Mouse (Mus musculus) thymus, postnatal 14 days (tissue): ENCODE data around the gene Acyp1.
"Not testable (repeated sequence)": the region's sequence is repeated elsewhere in the genome, so short reads cannot be mapped to it uniquely, and the experiment has no call there.

Experiments used
- DNase-seq: peaks from one replicate; pipeline ENCODE4 v3.0.0; 2021

Gene Acyp1

DNA sequence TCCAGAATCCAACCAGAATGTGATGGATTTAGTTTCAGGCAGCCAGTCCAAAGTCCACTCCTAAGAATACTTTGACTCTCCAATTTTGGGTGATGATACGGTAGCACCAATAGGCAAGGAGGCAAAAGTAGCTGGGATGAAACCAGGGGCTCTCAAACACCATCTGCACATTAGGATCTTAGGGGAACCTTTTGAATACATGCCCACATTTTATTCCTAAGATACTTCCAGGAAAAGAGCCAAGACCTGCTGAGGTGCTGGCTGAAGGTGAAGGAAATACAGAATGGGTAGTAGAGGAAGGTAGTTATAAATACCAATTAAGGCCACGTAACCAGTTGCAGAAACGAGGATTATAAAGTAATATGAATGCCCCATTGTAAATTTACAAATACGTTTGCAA, 6.5 kb downstream of the Acyp1 start:
- not testable (repeated sequence) for DNase-seq

DNA sequence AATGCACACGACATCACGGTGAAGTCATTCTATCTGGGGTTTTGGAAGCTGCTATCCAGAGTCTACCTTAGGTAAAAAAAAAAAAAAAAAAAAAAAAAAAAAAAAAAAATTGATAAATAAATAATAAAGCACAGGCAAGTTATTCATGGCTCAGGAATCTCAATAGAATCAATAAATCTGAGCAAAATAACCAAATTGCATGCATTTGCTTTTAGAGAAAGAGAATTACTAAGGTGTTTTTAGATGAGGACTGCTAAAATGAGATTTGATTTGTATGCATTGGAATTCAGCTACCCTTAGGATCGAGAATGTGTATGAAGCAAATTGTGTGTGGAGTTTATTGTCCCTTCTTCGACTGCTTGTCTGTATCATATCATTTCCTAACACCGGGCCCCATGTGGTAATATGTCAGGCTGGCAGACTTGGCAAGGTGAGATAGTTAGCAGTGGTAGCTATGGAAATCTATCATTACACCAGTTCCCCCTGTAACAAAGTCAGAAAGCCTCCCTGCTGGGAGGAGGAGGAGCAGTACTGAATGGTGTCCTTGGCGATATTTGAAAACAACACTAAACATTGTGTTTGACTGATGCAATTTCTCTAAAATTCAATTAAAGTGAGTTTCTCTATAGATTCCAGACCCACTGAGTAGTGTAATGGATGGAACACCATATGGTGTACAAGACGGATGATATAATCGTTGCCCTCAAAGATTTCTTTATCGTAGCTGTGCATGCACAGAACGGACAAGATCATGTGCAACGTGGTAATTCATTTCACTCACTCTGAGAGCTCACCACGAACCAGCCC, 7.2 kb downstream of the Acyp1 start:
- no peak for DNase-seq

DNA sequence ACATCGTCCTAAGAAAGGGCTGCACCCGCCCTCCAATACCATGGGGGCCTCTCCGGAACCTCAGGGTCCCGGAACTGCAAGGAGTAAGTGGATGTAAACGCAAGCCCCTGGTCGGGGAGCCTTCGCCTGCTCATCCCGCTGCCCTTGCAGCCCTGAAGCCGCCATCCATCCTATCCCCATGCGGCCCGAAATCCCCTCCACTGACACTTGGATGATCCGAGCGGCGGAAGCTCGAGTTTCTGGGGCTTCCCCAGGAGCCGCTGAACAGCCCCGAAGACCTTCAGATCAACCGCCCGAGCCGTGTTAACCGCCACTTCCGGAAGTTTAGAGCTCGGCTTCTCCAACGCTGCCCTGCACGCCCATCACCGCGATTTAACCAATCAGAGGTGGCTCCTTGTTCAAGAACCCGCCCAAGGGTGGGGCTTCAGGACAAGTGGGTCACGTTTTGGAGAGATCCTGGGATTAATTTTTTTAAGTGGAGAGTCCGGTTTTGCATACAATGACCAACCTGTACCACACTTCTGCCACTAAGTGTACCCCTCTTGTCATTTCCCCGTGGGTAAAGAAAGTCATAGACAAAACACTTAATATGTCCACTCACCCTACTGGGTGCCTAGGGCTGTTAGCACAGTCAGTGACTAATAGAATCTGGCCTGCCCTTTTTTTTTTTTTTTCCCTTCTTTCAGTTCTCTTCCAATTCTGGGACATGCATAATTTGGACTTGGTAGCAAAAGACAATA, 8.0 kb downstream of the Acyp1 start:
- peak; percentile 97 for DNase-seq

DNA sequence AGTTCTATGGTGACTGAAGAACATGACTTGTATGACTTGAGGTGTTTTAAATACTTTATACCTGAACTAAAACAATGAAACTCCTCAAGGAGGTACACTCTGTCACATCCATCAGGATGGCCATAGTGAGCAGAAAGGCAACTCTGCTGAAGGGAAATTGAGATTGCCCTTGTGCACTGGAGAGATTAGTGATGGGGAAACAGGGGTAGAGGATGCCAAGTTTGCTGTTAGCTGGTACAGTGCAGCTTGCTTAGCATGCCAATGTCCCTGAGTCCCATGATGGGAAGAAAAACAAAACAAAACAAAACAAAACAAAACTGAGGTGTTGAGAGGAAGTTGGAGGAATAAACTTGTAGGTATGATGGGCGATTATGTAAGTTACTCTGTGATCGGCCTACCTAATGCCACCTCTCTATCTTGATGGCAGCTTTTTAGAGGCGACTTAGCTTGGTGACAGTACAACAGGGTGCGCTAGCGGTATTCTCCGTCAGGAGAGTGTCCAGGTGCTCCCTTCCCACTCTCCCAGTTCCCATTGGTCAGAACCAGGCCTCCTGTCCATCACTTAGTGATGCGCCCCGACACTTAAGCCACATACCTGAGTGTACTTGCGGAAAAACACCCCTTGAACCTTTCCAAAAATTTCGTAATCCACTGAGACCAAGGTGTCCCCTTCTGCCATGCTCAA, 8.7 kb downstream of the Acyp1 start:
- DNase-seq = no peak

DNA sequence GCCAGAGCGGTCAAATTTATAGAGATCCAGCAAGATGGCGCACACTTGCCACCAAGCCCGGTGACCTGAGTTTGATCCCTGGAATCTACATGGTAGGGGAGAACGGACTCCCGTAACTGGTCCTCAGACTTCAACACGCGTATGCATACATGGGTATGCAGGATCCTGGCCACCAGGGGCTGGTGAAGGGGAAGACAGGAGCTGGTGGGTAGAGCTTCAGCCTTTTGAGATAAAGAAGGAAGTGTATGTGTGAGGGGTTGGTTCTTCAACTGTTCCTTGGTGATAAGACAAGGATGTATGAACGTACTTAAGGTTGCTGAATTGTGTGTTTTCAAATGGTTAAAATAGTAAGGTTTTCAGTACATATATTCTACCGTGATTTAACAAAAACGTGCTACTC, 9.3 kb downstream of the Acyp1 start:
- DNase-seq = no peak

DNA sequence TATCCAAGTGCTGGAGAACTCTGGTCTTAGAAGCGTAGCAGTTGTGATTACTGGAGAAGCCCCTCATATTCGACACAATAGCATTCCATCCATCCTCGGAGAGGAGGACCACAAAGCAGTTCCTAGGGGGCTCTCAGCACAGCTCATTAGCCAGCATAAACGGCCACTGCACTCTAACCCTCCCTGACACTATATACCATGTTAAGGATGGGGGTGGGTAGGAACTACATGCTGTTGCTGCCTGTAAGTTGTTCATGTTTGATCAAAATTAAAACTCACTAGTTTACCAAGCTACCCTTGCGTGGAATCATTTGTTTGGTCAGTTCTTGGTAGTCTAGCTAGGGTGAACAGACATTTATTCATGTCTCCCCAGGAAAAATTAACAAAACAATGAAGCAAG, 12.0 kb downstream of the Acyp1 start:
- no peak for DNase-seq

DNA sequence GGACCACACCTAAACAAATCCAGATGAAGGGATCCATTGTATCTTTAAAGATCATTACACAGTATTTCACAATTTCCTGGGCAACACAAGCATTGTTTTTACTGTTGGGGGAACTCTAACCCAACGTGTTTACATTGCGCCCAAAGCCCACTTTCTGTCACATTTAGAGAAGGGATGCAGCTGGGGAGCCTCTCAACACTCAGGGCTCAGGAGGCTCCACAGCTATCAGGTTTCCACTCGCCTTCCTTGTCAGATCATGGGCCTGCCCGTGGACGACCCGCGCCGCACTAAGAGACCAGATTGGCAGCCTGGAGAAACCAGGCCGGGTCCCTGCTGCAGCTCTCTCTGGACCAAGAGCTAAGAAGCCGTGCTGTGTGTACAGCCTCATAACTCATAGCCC, 14.7 kb downstream of the Acyp1 start:
- no peak for DNase-seq

DNA sequence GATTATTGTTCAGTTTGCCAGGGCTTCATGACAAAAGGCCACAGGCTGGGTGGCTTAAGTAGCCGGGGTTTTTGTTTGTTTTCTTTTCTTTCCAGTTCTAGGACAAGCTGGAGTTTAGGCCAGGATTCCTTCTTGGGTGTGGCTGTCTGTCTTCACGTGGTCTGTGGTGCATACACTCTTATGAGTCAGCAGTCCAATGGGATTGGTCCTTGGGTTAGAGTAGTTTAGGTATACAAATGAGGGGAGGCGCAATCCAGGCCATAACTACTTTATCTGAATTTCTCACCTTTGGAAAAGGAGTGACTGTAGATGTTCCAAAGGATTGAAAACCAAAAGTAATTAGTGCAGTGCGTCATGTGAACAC, 16.4 kb downstream of the Acyp1 start:
- no peak for DNase-seq

DNA sequence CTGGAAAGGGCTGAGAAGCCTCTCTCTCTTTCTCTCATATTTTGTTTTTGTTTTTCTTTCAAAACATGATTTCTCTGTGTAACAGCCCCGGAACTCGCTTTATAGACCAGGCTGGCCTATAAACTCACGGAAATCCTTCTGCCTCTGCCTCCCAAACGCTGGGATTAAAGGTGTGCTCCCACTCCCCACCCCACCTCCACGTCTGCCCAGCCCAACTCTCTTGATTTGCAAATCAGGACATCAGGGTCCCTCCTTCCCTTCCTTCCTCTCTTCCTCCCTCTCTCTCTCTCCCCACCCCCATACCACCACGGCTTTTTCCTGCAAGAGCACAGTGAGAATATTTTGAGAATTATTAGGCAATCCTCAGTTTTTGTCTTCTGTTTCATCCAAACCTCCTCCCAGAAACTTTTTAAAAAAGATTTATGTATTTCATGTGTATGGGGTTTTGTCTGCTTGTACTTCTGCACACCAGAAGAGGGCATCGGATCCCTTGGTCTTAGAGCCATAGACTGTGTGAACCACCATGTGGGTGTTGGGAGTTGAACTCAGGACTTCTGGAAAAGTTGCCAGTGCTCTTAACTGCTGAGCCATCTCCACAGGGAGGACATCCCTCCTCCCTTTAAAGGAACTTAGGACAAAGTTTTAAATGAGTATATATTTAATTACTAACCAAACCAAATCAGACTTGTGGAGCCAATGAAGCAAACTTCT, 17.0 kb downstream of the Acyp1 start:
- DNase-seq = no peak

DNA sequence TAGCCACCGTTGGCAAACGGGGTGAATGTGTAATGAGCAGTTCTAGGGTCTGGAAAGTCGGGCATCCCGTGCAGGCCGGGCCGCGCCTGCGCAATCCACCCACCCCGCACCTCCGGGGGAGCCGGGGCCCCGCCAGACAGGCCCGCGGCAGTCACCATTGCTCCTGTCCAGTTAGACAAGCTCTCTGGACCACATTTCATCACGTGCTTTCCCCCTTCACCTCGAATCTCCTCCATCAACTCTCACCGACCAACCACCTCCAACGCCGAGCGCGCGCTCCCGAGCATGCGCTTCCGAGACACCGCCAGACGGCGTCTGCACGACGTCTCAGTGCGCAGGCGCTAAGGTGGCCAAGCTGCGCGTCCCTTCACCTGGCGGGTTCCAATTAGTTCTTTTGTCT, 17.9 kb downstream of the Acyp1 start, which contains the start of gene Mlh3:
Mlh3 (minus strand) TSS at position 281 of the 400 bp plus-strand sequence.
- DNase-seq = peak; percentile 89

DNA sequence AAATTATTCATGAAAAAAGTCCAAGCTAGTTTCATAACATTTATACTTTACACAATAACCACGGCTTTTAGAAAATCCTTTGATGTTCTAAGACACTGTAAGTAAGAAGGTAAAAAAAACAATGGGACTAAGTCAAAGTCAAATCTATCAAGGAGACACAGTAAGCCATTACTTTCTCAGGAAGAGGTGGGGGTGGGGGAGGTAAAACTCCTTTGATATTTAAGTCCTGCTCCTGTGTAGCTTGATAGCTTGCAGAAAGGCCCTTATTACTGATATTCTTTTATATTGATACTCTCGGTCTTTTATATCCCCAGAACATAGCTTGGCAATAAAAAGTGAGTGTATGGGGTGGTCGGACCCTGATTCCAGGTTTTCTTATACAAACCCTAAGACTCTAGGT, 18.4 kb downstream of the Acyp1 start:
- DNase-seq = no peak

DNA sequence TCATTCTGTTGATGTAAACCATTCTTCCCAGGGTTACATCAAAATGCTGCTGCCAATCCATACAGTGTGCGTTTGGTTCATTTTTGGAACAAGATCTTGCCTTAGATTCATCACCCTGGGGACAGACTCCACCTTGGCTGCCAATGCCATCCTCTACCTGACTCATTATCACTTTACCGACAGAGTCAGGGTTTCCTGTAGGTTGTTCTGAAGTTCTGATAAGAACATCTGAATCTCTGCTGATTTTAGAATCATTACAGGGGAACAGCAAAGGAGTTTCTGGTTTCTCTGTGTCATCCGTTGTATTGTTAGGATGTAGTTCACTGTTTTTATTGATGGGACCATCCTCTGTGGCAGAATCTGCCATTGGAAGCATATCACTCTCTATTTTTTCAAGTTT, 22.0 kb downstream of the Acyp1 start:
- no peak for DNase-seq

DNA sequence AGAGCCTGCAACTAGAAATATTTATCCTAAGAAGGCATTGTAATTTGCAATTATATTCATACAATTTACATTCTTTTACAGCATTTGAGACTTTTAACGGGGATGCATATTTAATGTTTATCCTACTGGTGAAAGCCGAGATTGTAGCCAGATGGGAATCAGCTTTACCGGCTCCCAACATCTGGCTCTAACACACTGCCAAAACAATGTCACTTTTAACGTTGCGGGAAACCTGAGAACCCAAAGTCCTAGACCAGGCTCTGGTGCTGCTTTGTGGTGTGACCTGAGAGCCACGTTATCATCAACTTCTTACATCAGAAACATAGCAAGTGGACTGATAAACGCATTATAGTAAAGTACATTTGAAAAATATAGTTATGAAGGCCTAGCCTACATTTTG, 23.3 kb downstream of the Acyp1 start:
- no peak for DNase-seq

DNA sequence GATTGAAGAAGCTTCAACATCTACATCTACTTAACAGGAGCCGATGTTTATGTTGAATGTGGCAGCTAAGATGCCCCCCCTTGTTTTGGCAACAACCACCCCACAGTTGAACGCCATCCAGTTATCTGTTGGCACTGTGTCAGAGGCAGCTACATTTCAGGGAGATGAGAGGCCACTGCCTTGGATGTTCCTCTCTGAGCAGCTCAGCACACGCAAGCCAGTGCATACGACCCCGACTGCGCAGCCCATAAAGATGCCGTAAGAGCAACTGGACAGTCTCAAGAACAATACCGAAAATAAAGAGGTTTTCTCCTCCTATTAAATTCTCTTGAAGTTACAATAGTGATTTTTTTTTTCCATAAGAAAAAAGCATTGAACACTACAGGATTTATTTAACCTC, 23.7 kb downstream of the Acyp1 start:
- no peak for DNase-seq

DNA sequence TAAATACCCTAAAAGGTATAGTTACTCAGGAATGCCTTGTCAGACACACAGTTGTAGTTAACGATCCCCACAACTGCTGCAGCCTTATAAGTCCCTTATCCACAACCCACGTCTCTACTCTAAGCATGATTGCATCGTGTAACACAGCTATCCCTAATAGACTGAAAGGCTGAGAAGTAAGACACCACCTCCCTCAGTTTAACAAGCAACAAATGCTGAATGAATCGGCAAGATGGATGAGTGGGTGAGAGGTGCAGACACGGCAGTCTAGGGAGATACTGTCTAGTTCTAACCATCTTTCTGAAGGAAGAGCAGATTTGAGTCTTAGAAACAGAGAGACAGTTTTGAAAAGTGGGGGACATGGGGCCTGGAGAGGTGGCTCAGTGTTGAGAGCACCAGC, 25.0 kb downstream of the Acyp1 start:
- no peak for DNase-seq

DNA sequence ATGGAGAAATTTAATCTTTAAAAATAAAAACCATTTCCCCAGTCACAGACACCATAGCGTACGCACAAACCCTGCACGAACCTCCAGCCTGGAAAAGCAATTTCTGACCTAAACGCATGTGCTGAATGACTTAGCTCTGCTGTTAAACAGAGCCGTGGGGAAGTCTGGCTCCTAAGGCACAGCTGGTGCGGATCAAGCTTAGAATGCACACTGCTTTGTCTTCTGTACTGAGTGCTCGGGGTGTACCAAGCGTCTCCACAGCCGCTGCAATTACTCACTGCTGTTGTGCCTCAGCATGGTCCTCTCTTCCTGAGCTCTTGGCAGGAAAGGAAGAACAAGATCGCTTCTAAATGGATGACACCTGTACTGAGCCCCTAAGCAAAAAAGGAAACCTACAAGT, 25.7 kb downstream of the Acyp1 start:
- no peak for DNase-seq

DNA sequence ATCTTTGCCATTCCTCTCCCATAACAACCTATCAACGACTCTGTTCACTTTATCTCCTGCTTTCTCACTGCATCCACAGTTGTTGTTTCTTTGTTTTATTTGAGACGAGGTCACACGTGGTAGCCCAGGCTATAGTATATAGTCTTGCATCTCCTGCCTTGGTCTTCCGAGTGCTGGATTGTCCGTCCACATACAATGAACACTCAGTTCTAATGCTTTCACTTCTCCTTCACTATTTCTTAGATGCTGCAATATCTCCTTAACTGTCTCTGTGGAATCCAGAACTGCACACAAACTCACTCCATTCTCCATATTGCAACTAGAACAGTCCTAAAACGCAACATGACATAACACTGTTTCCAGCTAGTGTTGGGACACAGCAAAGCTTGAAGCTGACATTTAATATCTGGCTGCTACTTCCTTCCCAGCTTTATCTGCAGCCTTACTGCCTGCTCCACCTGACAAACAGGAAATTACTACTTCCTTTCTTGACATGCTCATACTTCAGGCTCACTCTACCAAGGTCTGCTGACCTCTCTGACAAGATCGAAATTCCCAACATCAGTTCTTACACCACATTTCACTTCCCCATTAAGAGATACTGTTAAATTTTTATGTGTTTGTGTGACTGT, 31.1 kb downstream of the Acyp1 start:
- peak; percentile 32 for DNase-seq

DNA sequence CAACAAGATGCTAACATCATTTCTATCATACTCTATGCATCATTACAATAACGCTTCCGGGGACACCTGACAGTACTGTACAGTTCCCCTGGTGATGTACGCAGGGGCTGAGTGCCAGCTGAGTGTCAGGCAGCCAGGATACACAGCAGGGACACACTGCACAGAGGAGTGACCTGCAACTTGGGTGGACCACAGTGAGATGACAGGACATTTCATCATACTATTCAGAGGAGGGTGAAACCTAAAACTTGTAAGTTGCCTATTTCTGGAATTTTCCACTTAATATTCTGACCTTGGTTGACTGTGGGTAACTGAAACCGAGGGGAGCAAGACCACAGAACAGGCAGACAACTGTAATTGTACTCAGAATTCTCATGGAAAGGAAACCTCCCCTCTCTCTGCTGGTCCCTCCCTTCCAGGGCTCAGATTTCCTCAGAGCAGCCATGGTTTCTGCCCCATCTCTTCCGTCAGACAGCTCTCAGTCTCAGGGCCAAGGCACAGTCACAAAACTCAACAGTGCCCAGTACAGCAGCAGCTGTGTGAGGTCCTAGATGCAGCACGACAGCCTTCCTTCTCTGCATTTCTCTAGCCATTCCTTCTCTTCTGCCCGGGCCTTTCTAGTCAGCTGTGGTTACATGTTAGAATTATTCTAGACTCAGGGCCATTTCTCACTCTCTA, 32.0 kb downstream of the Acyp1 start:
- DNase-seq = no peak

DNA sequence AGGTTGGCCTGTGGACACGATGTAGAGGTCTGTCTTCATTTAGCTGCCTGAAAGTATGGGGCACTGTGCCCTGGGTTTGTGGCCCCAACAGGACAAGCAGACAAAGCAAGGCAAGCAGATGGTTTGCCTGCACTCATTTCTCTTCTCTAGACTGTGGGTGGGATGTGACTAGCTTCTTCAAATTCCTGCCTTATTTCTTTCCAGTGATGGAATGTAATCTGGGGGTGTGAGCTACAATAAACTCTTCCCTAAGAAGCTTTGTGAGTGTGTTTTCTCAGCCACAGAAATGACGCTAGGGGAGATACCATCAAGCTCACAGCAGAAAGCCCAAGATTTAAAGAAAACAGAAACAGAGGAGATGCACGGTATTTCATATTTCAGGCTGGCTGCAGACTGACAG, 36.2 kb downstream of the Acyp1 start:
- no peak for DNase-seq

DNA sequence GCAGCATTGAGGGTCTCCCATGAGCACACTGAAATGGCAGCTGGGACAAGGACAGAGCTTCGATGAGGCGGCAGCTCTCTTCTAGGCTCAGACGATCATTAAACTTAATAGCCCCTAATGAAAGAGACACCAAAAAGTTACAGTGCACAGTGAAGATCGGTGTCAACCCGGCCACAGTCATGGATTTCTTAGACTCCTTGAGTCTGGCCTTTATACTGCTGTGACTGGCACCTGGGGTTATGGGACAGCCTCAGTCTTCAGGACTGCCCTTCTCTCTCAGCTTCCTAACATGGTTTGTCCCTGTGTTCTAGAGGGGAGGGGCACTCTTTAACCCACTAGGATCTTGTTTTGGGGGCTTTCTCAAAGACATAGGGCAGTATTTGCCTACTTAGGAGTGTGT, 50.7 kb downstream of the Acyp1 start:
- no peak for DNase-seq

DNA sequence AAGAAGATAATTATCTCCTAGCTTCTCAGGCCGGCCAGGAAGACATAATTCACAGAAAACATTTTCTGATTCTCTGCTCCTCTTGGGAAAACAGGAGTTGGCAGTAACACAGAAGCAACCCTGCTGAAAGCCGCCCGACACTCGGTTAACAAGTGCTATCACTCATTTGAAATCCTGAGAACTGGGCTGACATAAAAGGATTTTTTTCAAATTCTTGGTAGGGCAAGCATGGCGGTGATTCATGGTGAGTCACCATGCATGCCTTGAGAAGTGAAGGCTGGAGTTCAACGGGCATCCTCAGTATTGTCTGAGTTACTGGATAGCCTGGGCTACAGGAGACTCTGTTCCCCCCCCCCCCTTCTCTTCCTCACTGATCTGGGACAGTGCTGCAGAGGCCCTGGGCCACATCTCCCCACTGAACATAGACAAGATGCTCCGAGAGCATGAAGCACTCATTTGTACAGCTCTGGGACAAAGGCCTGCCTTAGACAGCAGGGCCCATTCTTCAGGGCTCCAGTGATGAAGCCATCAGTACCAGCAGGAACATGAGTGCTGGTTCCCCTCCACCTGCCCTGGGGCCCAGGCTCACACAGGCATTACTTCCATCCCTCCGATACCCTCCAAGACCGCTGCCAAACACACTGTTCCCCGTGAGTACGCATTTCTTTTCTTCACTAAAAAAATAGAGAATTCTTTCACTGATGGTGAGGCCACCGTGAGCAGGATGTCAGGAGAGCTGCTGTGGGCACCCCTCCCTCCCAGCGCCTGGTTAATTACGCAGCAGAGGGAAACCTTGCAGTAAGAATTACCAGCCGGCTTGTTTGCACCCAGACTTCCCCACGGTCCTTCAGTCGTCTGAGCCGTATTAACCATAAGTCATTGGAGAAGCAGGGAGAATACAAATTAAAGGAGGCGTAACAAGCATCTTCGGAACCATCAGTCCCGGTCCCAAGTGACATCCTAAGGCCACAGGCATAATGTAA, 54.6 kb downstream of the Acyp1 start:
- no peak for DNase-seq
